Mouse (Mus musculus) hindbrain, embryonic 13.5 days (tissue): ENCODE measurements around the gene Bmp7. TPM values are rescaled to one million over a fixed set of nuclear protein-coding genes. Genes with fewer than 3 reads are reported as not detected.

Source experiments
- ATAC-seq: fragments of 200-750 bp; cut with Nextera tagmentation; 2 replicates; pipeline ENCODE4 v1.8.0; 2017; ENCODE audit warnings: moderate TSS enrichment; ENCODE audit not compliant: low FRiP score
- H3K27ac ChIP-seq: fragments of 300-500 bp; sonication (generic); 2 replicates; pipeline ENCODE4 v1.5.1; 2015; ENCODE audit warnings: inconsistent platforms, mild to moderate bottlenecking, moderate library complexity
- H3K27me3 ChIP-seq: fragments of 300-500 bp; sonication (generic); 2 replicates; pipeline ENCODE4 v1.6.1; 2015; ENCODE audit warnings: mild to moderate bottlenecking, inconsistent platforms
- H3K36me3 ChIP-seq: fragments of 300-500 bp; sonication (generic); 2 replicates; pipeline ENCODE4 v1.6.1; 2015; ENCODE audit warnings: mild to moderate bottlenecking, inconsistent platforms
- H3K4me1 ChIP-seq: fragments of 300-500 bp; sonication (generic); replicated peaks from 2 replicates; pipeline ENCODE4 v1.6.1; 2015; ENCODE audit warnings: inconsistent platforms
- H3K4me2 ChIP-seq: fragments of 300-500 bp; sonication (generic); 2 replicates; pipeline ENCODE4 v1.6.1; 2015; ENCODE audit warnings: inconsistent platforms, mild to moderate bottlenecking, moderate library complexity
- H3K4me3 ChIP-seq: fragments of 300-500 bp; sonication (generic); 2 replicates; pipeline ENCODE4 v1.5.1; 2015; ENCODE audit warnings: mild to moderate bottlenecking, inconsistent platforms
- H3K9ac ChIP-seq: fragments of 300-500 bp; sonication (generic); 2 replicates; pipeline ENCODE4 v1.6.1; 2015; ENCODE audit warnings: mild to moderate bottlenecking, inconsistent platforms
- H3K9me3 ChIP-seq: fragments of 300-500 bp; sonication (generic); 2 replicates; pipeline ENCODE4 v1.6.1; 2016; ENCODE audit warnings: inconsistent platforms
- WGBS: fragments of 180-500 bp; shearing (Covaris S2); methylation state at CpG from one replicate; pipeline ENCODE4 v1.1.7; 2015; 5-methylcytosine and 5-hydroxymethylcytosine counted together
- polyA plus RNA-seq: library from polyadenylated mRNA; unstranded; fragments of >200 nt; fragmentation: Nextera tagmentation; extraction: Ambion mirVana; gene quantifications from 2 replicates; pipeline ENCODE4 v1.2.1, GENCODE M21; 2015

The Bmp7 gene
- polyA plus RNA-seq, 1 experiment from 2014 or later: 12.4 TPM

DNA sequence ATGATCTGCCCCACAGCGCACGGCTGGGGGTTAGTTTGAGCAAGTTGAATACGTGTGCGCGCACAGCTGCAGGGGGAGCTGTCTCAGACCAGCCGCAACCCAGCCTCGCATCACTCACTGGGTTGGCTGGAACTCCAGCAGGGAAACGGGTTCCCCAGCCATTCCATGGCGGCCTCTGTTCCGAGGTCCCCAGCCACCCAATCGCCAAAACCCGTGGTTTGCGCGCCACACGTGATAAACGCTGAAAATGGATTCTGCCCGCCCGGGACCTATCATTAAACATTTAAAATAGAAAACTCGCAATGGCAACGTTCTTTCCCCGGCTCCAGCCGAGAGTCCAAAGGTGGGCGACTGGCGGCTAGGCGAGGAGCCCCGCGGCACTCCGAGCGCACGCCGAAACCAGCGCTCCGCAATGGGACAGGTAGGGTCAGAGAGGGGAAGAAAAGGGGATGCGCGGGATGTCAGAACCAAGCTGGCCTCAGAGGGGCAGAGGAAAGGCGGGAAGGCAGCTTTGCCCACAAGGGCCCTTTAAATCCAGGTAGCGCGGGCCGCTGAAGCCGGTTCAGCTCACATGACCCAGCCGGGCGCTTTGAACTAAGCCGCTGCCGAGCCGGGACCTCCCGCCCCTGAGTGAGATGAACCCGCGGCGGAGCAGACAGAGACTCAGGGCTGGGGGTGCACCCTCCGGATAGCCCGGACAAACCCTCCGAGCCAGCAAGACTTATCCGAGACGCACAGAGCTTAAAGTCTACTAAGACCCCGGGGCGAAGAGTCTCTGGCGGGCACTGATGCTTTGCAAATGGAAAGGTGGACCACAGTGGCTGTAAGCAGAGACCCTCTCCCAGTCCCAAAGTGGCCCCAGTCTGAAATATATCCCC lies 1.1 kb downstream of the Bmp7 start:
- no peaks in the 10 kb centered on the region for H3K9me3 ChIP-seq
- H3K4me2 ChIP-seq: peak overlapping the region; percentile 86
- peak overlapping the region; percentile 68 for H3K9ac ChIP-seq
- peak overlapping the region; percentile 47 for H3K4me3 ChIP-seq
- H3K4me1 ChIP-seq: peaks cover 63% of the 10 kb centered on the region
- H3K27me3 ChIP-seq: peaks cover 97% of the 10 kb centered on the region
- no peak overlapping the region; the same call in 1 of the 2 replicates for H3K27ac ChIP-seq
- no peak for ATAC-seq
- WGBS: under 1% methylated on average over 57 of the region's 57 CpGs
- no peaks in the 10 kb centered on the region for H3K36me3 ChIP-seq

DNA sequence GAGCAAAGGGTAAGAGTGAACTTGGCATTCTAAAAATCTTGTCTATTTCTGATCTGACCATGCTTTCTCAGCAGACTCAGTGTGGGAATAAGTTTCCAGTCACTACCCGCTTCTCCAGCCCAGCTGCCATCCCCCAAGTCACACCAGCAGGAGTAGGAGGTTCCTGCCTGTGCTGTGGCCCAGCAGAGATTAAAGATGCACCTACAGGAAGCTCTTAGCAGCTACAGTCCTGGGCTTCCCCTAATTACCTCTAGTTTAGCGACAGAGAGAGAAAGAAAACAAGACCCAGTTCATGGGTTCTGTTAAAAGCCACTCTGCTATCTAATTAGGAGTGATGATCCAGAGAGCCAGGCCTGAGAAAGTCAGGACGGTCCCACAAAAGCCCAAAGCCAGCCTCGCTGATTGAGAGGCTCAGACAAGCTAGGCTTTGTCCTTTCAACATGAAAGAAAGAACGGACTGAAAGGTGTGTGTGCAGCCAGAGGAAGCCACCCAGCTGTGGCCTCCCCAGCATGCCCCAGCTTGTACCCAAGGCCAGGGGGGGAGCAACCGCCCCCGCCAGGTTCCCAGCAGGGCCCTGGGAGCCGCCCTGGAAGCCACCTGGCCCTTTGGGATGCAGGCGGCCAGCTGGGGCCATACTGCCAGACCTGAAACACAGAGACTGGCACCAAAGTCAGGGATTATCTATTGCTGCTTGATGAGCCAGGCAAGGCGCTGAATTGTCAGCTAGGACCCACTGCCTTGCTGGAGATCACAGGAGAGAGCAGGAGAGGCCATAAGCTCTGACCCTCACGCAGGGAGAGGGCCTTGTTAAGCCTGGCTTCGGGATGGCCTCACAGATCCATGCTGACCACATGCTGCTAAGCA lies 2.6 kb downstream of the Bmp7 start:
- no peak for ATAC-seq
- Histone ChIP-seq H3K27ac (peak overlapping the region; percentile 40; the same call in 1 of the 2 replicates), H3K4me3 (peak overlapping the region; percentile 16; the same call in 1 of the 2 replicates), H3K9ac (peak overlapping the region; percentile 55), H3K4me1 (peaks cover 70% of the 10 kb centered on the region), H3K27me3 (peaks cover 94% of the 10 kb centered on the region), H3K36me3 (no peaks in the 10 kb centered on the region), H3K4me2 (peak overlapping the region; percentile 86), H3K9me3 (no peaks in the 10 kb centered on the region)
- 7% methylated on average over 12 of the region's 12 CpGs for WGBS

DNA sequence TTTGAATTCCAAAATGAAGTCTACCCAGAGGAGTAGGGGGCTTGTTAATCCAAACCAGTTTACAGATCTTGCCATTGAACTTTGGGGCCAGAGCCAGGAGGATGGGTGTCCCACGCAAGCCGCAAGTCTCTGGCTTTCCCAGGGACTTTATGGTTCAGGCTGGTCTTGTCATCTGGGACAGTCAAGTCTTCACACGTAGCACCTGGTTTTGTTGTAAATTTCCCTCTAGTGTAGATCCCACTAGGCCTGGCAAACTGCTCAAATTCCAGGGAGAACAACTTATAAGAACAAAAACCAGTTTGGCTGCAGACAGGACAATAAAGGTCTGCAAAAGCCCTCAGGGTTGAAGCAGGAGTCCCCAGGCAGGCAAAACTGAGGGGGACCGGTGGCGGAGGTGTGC lies 3.3 kb downstream of the Bmp7 start:
- peaks cover 70% of the 10 kb centered on the region for H3K4me1 ChIP-seq
- H3K4me3 ChIP-seq: no peak overlapping the region
- no peaks in the 10 kb centered on the region for H3K36me3 ChIP-seq
- WGBS: 28% methylated on average over 5 of the region's 5 CpGs
- ATAC-seq: no peak
- H3K9me3 ChIP-seq: no peaks in the 10 kb centered on the region
- H3K27ac ChIP-seq: no peak overlapping the region
- H3K9ac ChIP-seq: no peak overlapping the region
- H3K4me2 ChIP-seq: peak overlapping the region; percentile 86; the same call in 1 of the 2 replicates
- peaks cover 92% of the 10 kb centered on the region for H3K27me3 ChIP-seq

GRCm38 (mm10) chr2:172935776-172936562 lies 4.2 kb downstream of the Bmp7 start:
- H3K4me1 ChIP-seq: peaks cover 76% of the 10 kb centered on the region
- ATAC-seq: no peak
- H3K36me3 ChIP-seq: no peaks in the 10 kb centered on the region
- H3K27ac ChIP-seq: peak overlapping the region; percentile 20; the same call in 1 of the 2 replicates
- H3K4me3 ChIP-seq: peak overlapping the region; percentile 19; the same call in 1 of the 2 replicates
- WGBS: 13% methylated on average over 12 of the region's 12 CpGs
- H3K4me2 ChIP-seq: peak overlapping the region; percentile 36; the same call in 1 of the 2 replicates
- peaks cover 92% of the 10 kb centered on the region for H3K27me3 ChIP-seq
- peak overlapping the region; percentile 49; the same call in 1 of the 2 replicates for H3K9ac ChIP-seq
- no peaks in the 10 kb centered on the region for H3K9me3 ChIP-seq

GRCm38 (mm10) chr2:172934891-172935740 lies 5.0 kb downstream of the Bmp7 start:
- 3% methylated on average over 30 of the region's 30 CpGs for WGBS
- H3K27me3 ChIP-seq: peaks cover 92% of the 10 kb centered on the region
- H3K4me1 ChIP-seq: peaks cover 68% of the 10 kb centered on the region

DNA sequence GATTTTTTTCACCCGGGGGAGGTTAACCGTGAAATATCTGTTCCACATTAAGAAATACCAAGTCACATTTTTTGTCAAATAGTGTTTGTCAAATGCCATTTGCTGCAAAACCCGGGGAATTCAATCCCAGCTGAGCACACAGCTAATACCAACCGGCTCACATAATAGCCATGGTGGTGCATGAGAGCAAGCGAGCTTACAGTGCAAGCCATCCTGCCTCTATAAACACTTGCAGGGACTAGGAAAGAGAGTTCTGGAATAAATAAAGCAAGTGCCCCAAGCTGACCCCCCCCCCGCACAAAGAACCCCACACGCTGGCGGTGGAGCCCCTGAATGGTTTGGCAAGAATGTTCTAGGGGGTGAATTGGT lies 5.7 kb downstream of the Bmp7 start:
- Histone ChIP-seq H3K27ac (peak overlapping the region; percentile 60), H3K9ac (0 out of 2 replicates have a peak overlapping the region, but pooled peaks have one; percentile 51), H3K36me3 (no peaks in the 10 kb centered on the region), H3K27me3 (peaks cover 92% of the 10 kb centered on the region), H3K4me2 (peak overlapping the region; percentile 51), H3K4me1 (peaks cover 61% of the 10 kb centered on the region), H3K9me3 (no peaks in the 10 kb centered on the region), H3K4me3 (peak overlapping the region; percentile 18)
- 4% methylated on average over 8 of the region's 8 CpGs for WGBS
- no peak for ATAC-seq

More at GRCm38 (mm10) chr2:172934891-172935740, 5.0 kb downstream of the Bmp7 start:
- no peaks in the 10 kb centered on the region for H3K36me3 ChIP-seq
- H3K9ac ChIP-seq: peak overlapping the region; percentile 49
- peak overlapping the region; percentile 44; the same call in 1 of the 2 replicates for H3K27ac ChIP-seq
- H3K4me3 ChIP-seq: peak overlapping the region; percentile 19
- H3K4me2 ChIP-seq: peak overlapping the region; percentile 36
- peak; percentile 13; the same call in 1 of the 2 replicates for ATAC-seq
- H3K9me3 ChIP-seq: no peaks in the 10 kb centered on the region

- peaks cover 91% of the 10 kb centered on the region for H3K27me3 ChIP-seq
Observed at GRCm38 (mm10) chr2:172933631-172934419, 6.3 kb downstream of the Bmp7 start.

GRCm38 (mm10) chr2:172931137-172931898 lies 8.8 kb downstream of the Bmp7 start:
- H3K4me1 ChIP-seq: peaks cover 35% of the 10 kb centered on the region
- H3K36me3 ChIP-seq: no peaks in the 10 kb centered on the region
- no peak overlapping the region for H3K4me2 ChIP-seq
- 80% methylated on average over 17 of the region's 17 CpGs for WGBS
- H3K27me3 ChIP-seq: peaks cover 71% of the 10 kb centered on the region
- H3K4me3 ChIP-seq: no peak overlapping the region
- no peak for ATAC-seq
- H3K9ac ChIP-seq: no peak overlapping the region
- no peaks in the 10 kb centered on the region for H3K9me3 ChIP-seq
- H3K27ac ChIP-seq: no peak overlapping the region

More at GRCm38 (mm10) chr2:172933631-172934419, 6.3 kb downstream of the Bmp7 start:
- peak; percentile 57 for ATAC-seq
- Histone ChIP-seq H3K4me2 (peak overlapping the region; percentile 51), H3K9ac (0 out of 2 replicates have a peak overlapping the region, but pooled peaks have one; percentile 51), H3K4me3 (peak overlapping the region; percentile 18), H3K27ac (peak overlapping the region; percentile 60), H3K9me3 (no peaks in the 10 kb centered on the region), H3K4me1 (peaks cover 55% of the 10 kb centered on the region), H3K36me3 (no peaks in the 10 kb centered on the region)
- 1% methylated on average over 34 of the region's 34 CpGs for WGBS

GRCm38 (mm10) chr2:172929905-172930436 lies 10.2 kb downstream of the Bmp7 start:
- H3K9me3 ChIP-seq: no peaks in the 10 kb centered on the region
- H3K4me3 ChIP-seq: no peak overlapping the region
- 79% methylated on average over 14 of the region's 14 CpGs for WGBS
- no peaks in the 10 kb centered on the region for H3K36me3 ChIP-seq
- H3K27ac ChIP-seq: no peak overlapping the region
- peaks cover 24% of the 10 kb centered on the region for H3K4me1 ChIP-seq
- no peak for ATAC-seq
- peaks cover 59% of the 10 kb centered on the region for H3K27me3 ChIP-seq
- no peak overlapping the region for H3K4me2 ChIP-seq
- H3K9ac ChIP-seq: no peak overlapping the region
